Mouse (Mus musculus): ENCODE results near the gene Spata48. TPM values are rescaled to one million over a fixed set of nuclear protein-coding genes. Genes with fewer than 3 reads are reported as not detected.

Gene Spata48
- polyA plus RNA-seq (2014; fragmentation: Nextera tagmentation; extraction: Ambion mirVana) = 1.1 and 1.3 TPM in 2 replicates

- Histone ChIP-seq H3K4me3 (replicated peaks; ENCODE audit: low read length) (peak within 1 kb of the TSS; percentile 50), H3K9me3 (ENCODE audit: control insufficient read depth, low read length) (no peaks in the 10 kb centered on the region), H3K9ac (peak within 1 kb of the TSS; percentile 59), H3K4me1 (replicated peaks; ENCODE audit: control insufficient read depth, insufficient read depth, low read length) (peaks cover 6% of the 10 kb centered on the region; the same call in 1 of the 2 replicates), H3K36me3 (replicated peaks; ENCODE audit: control insufficient read depth, insufficient read depth) (no peaks in the 10 kb centered on the region), H3K27me3 (ENCODE audit: control insufficient read depth, insufficient read depth, low read length) (no peaks in the 10 kb centered on the region), H3K27ac (peak within 1 kb of the TSS; percentile 74), H3K4me2 (replicated peaks) (peak within 1 kb of the TSS; percentile 66)
- DNase-seq (ENCODE audit: low spot score) (peak; percentile 91), ATAC-seq (ENCODE audit: low FRiP score) (peak; percentile 96)
- WGBS = 4% methylated on average over 60 of the region's 66 CpGs
Observed at GRCm38 (mm10) chr11:11461635-11462560, at the start of gene Spata48, which contains the start of gene Zpbp. Gene Spata48, plus strand, starts transcription at chr11:11462094. Gene Zpbp, minus strand, starts transcription at chr11:11462408.

DNA sequence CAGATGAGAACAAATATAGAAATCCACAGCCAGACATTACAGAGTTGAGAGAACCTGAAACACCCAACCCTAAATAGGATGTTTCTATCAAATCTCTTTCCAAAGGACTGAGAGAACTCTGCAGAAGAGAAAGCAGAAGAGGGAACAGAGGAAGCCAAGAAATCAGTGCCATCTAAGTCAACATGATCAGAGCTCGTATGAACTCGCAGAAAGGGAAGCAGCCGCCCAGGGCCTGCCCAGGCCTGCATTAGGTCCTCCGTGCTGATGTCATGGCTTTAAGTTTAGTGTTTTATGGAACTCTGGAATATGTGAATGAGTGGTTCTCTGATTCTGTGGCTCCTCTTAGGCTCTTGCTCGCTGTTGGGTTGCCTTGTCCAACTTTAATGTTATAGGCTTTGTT, 47.7 kb upstream of the Spata48 start:
- DNase-seq (ENCODE audit: low spot score) (no peak), ATAC-seq (ENCODE audit: low FRiP score) (no peak)
- no peak overlapping the region for H3K4me3 ChIP-seq (replicated peaks; ENCODE audit: low read length)
- H3K9ac ChIP-seq = no peak overlapping the region
- H3K36me3 ChIP-seq (replicated peaks; ENCODE audit: control insufficient read depth, insufficient read depth) = no peaks in the 10 kb centered on the region
- WGBS = 88% methylated on average over 5 of the region's 5 CpGs
- H3K27me3 ChIP-seq (ENCODE audit: control insufficient read depth, insufficient read depth, low read length) = no peaks in the 10 kb centered on the region
- no peaks in the 10 kb centered on the region for H3K4me1 ChIP-seq (replicated peaks; ENCODE audit: control insufficient read depth, insufficient read depth, low read length)
- no peak overlapping the region for H3K4me2 ChIP-seq (replicated peaks)
- H3K9me3 ChIP-seq (ENCODE audit: control insufficient read depth, low read length) = no peaks in the 10 kb centered on the region
- H3K27ac ChIP-seq = no peak overlapping the region

- H3K4me3 ChIP-seq (replicated peaks; ENCODE audit: low read length) = no peak overlapping the region
- DNase-seq (ENCODE audit: low spot score) (no peak), ATAC-seq (ENCODE audit: low FRiP score) (no peak)
- no peak overlapping the region for H3K4me2 ChIP-seq (replicated peaks)
- H3K27me3 ChIP-seq (ENCODE audit: control insufficient read depth, insufficient read depth, low read length) = no peaks in the 10 kb centered on the region
- H3K4me1 ChIP-seq (replicated peaks; ENCODE audit: control insufficient read depth, insufficient read depth, low read length) = no peaks in the 10 kb centered on the region
- no peaks in the 10 kb centered on the region for H3K9me3 ChIP-seq (ENCODE audit: control insufficient read depth, low read length)
- no peak overlapping the region for H3K9ac ChIP-seq
- H3K36me3 ChIP-seq (replicated peaks; ENCODE audit: control insufficient read depth, insufficient read depth) = no peaks in the 10 kb centered on the region
- WGBS = 81% methylated on average over 2 of the region's 2 CpGs
- no peak overlapping the region for H3K27ac ChIP-seq
Observed at GRCm38 (mm10) chr11:11417356-11417755, 44.5 kb upstream of the Spata48 start.

GRCm38 (mm10) chr11:11455037-11455436, 6.9 kb upstream of the Spata48 start:
- Histone ChIP-seq H3K9ac (no peak overlapping the region), H3K4me3 (replicated peaks; ENCODE audit: low read length) (no peak overlapping the region), H3K4me2 (replicated peaks) (no peak overlapping the region), H3K27me3 (ENCODE audit: control insufficient read depth, insufficient read depth, low read length) (no peaks in the 10 kb centered on the region), H3K4me1 (replicated peaks; ENCODE audit: control insufficient read depth, insufficient read depth, low read length) (no peaks in the 10 kb centered on the region), H3K36me3 (replicated peaks; ENCODE audit: control insufficient read depth, insufficient read depth) (no peaks in the 10 kb centered on the region), H3K9me3 (ENCODE audit: control insufficient read depth, low read length) (no peaks in the 10 kb centered on the region), H3K27ac (no peak overlapping the region)
- no peak for ATAC-seq (ENCODE audit: low FRiP score)
- 33% methylated on average over 2 of the region's 2 CpGs for WGBS
- DNase-seq (ENCODE audit: low spot score) = peak; percentile 63

- H3K9ac ChIP-seq = peak overlapping the region; percentile 59
- peaks cover 4% of the 10 kb centered on the region; the same call in 1 of the 2 replicates for H3K27me3 ChIP-seq (ENCODE audit: control insufficient read depth, insufficient read depth, low read length)
- H3K4me2 ChIP-seq (replicated peaks) = peak overlapping the region; percentile 66
- 83% methylated on average over 5 of the region's 5 CpGs for WGBS
- DNase-seq (ENCODE audit: low spot score) = peak; percentile 42
- H3K27ac ChIP-seq = peak overlapping the region; percentile 74
- H3K9me3 ChIP-seq (ENCODE audit: control insufficient read depth, low read length) = no peaks in the 10 kb centered on the region
- H3K4me3 ChIP-seq (replicated peaks; ENCODE audit: low read length) = peak overlapping the region; percentile 50
- peaks cover 6% of the 10 kb centered on the region; the same call in 1 of the 2 replicates for H3K4me1 ChIP-seq (replicated peaks; ENCODE audit: control insufficient read depth, insufficient read depth, low read length)
- no peak for ATAC-seq (ENCODE audit: low FRiP score)
- H3K36me3 ChIP-seq (replicated peaks; ENCODE audit: control insufficient read depth, insufficient read depth) = no peaks in the 10 kb centered on the region
Observed at GRCm38 (mm10) chr11:11462561-11462890, 632 bp downstream of the Spata48 start.

DNA sequence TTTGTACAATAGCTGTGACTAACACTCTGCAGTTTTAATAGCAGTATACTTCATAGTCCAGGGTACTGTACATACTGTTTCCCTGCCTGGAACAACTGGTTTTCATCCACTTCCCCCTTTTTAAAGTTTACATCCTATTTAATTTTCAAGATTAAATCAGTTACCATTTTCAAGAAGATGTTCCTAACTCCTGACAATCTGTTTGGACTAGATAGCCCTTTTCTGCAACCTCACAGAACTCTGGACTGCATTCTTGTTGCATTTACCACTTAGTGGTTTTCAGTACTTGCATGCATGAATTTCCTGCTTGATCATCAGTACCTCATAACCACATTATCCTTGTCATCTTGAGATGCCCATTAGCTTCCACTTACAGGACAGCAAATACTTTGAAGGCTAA, 7.0 kb downstream of the Spata48 start:
- ATAC-seq (ENCODE audit: low FRiP score) = no peak
- no peak overlapping the region for H3K4me3 ChIP-seq (replicated peaks; ENCODE audit: low read length)
- no peak overlapping the region for H3K9ac ChIP-seq
- no peaks in the 10 kb centered on the region for H3K9me3 ChIP-seq (ENCODE audit: control insufficient read depth, low read length)
- peaks cover 6% of the 10 kb centered on the region for H3K27me3 ChIP-seq (ENCODE audit: control insufficient read depth, insufficient read depth, low read length)
- no peak overlapping the region for H3K27ac ChIP-seq
- H3K36me3 ChIP-seq (replicated peaks; ENCODE audit: control insufficient read depth, insufficient read depth) = no peaks in the 10 kb centered on the region
- no peak overlapping the region for H3K4me2 ChIP-seq (replicated peaks)
- no peak for DNase-seq (ENCODE audit: low spot score)
- no peaks in the 10 kb centered on the region for H3K4me1 ChIP-seq (replicated peaks; ENCODE audit: control insufficient read depth, insufficient read depth, low read length)

- Histone ChIP-seq H3K4me2 (replicated peaks) (no peak overlapping the region), H3K9me3 (ENCODE audit: control insufficient read depth, low read length) (no peaks in the 10 kb centered on the region), H3K4me1 (replicated peaks; ENCODE audit: control insufficient read depth, insufficient read depth, low read length) (no peaks in the 10 kb centered on the region), H3K27me3 (ENCODE audit: control insufficient read depth, insufficient read depth, low read length) (no peaks in the 10 kb centered on the region), H3K36me3 (replicated peaks; ENCODE audit: control insufficient read depth, insufficient read depth) (no peaks in the 10 kb centered on the region), H3K4me3 (replicated peaks; ENCODE audit: low read length) (no peak overlapping the region), H3K9ac (no peak overlapping the region), H3K27ac (no peak overlapping the region)
- DNase-seq (ENCODE audit: low spot score) (no peak), ATAC-seq (ENCODE audit: low FRiP score) (no peak)
- 60% methylated on average over 8 of the region's 8 CpGs for WGBS
Observed at GRCm38 (mm10) chr11:11484378-11484777, 22.5 kb downstream of the Spata48 start.

GRCm38 (mm10) chr11:11492044-11492443, 30.1 kb downstream of the Spata48 start:
- H3K4me1 ChIP-seq (replicated peaks; ENCODE audit: control insufficient read depth, insufficient read depth, low read length) = no peaks in the 10 kb centered on the region
- H3K9me3 ChIP-seq (ENCODE audit: control insufficient read depth, low read length) = no peaks in the 10 kb centered on the region
- no peaks in the 10 kb centered on the region for H3K27me3 ChIP-seq (ENCODE audit: control insufficient read depth, insufficient read depth, low read length)
- DNase-seq (ENCODE audit: low spot score) (no peak), ATAC-seq (ENCODE audit: low FRiP score) (no peak)
- H3K36me3 ChIP-seq (replicated peaks; ENCODE audit: control insufficient read depth, insufficient read depth) = no peaks in the 10 kb centered on the region
- no peak overlapping the region for H3K9ac ChIP-seq
- no peak overlapping the region for H3K27ac ChIP-seq
- no peak overlapping the region for H3K4me2 ChIP-seq (replicated peaks)
- 73% methylated on average over 5 of the region's 5 CpGs for WGBS
- no peak overlapping the region for H3K4me3 ChIP-seq (replicated peaks; ENCODE audit: low read length)

- no peaks in the 10 kb centered on the region for H3K9me3 ChIP-seq (ENCODE audit: control insufficient read depth, low read length)
- WGBS = 94% methylated on average over 2 of the region's 2 CpGs
Observed at GRCm38 (mm10) chr11:11495697-11496096, 33.8 kb downstream of the Spata48 start.

More at GRCm38 (mm10) chr11:11495697-11496096, 33.8 kb downstream of the Spata48 start:
- Histone ChIP-seq H3K27ac (no peak overlapping the region), H3K36me3 (replicated peaks; ENCODE audit: control insufficient read depth, insufficient read depth) (no peaks in the 10 kb centered on the region), H3K4me1 (replicated peaks; ENCODE audit: control insufficient read depth, insufficient read depth, low read length) (no peaks in the 10 kb centered on the region), H3K9ac (no peak overlapping the region), H3K4me3 (replicated peaks; ENCODE audit: low read length) (no peak overlapping the region), H3K4me2 (replicated peaks) (no peak overlapping the region), H3K27me3 (ENCODE audit: control insufficient read depth, insufficient read depth, low read length) (no peaks in the 10 kb centered on the region)
- ATAC-seq (ENCODE audit: low FRiP score) (no peak), DNase-seq (ENCODE audit: low spot score) (no peak)

Measured in hindbrain, embryonic 14.5 days (tissue).